Mouse (Mus musculus): Measurements from ENCODE around the gene Ywhab. TPM values are rescaled to one million over a fixed set of nuclear protein-coding genes. Genes with fewer than 3 reads are reported as not detected.

Ywhab gene
- polyA plus RNA-seq, 1 experiment from 2014 or later = 228 TPM

- Histone ChIP-seq H3K9ac (ENCODE audit: low read depth, low read length) (no peak overlapping the region), H3K27me3 (replicated peaks; ENCODE audit: control insufficient read depth, insufficient read depth, low read length) (no peaks in the 10 kb centered on the region), H3K27ac (ENCODE audit: low read depth, low read length) (no peak overlapping the region), H3K4me2 (no peak overlapping the region), H3K4me3 (ENCODE audit: low read depth, low read length) (no peak overlapping the region), H3K4me1 (replicated peaks; ENCODE audit: control insufficient read depth, insufficient read depth, low read length) (peaks cover 3% of the 10 kb centered on the region), H3K36me3 (ENCODE audit: control insufficient read depth, insufficient read depth, low read length) (no peaks in the 10 kb centered on the region), H3K9me3 (ENCODE audit: control insufficient read depth, low read length) (no peaks in the 10 kb centered on the region)
- WGBS = 80% methylated on average over 2 of the region's 2 CpGs
- DNase-seq (ENCODE audit: low spot score) = no peak
- no peak for ATAC-seq (replicated peaks; ENCODE audit: low FRiP score)
Measured at GRCm38 (mm10) chr2:164041523-164041922, 46.8 kb downstream of the Ywhab start.

DNA sequence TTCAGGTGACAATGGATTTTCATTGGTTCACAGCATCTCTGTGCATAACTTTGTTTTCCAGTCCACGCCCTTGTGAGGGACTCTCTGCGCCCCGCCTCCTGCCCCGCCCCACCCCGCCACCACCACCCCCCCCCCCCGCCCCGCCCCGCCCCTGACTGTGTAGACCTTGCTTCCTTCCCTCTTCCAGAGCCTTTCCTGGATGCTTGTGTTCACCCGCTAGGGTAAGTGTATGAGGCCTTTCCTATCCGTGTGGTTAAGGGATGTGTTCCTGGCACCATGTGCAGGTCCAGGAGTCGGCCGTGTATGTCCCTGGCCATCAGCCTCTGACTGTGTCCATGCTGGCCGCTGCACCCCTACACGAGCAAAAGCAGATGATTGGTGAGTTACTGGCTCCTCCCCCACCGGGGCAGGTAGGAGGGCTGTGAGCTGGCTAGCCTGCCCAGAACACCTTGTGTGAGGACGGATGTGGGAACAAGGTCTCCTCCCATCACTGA is 52.5 kb downstream of the Ywhab start:
- Histone ChIP-seq H3K4me1 (replicated peaks; ENCODE audit: control insufficient read depth, insufficient read depth, low read length) (no peaks in the 10 kb centered on the region), H3K27ac (ENCODE audit: low read depth, low read length) (no peak overlapping the region), H3K27me3 (replicated peaks; ENCODE audit: control insufficient read depth, insufficient read depth, low read length) (no peaks in the 10 kb centered on the region), H3K4me2 (peak overlapping the region; percentile 58), H3K9ac (ENCODE audit: low read depth, low read length) (no peak overlapping the region), H3K36me3 (ENCODE audit: control insufficient read depth, insufficient read depth, low read length) (peaks cover under 1% of the 10 kb centered on the region; the same call in 1 of the 2 replicates), H3K4me3 (ENCODE audit: low read depth, low read length) (peak overlapping the region; percentile 34), H3K9me3 (ENCODE audit: control insufficient read depth, low read length) (no peaks in the 10 kb centered on the region)
- 5% methylated on average over 13 of the region's 16 CpGs for WGBS
- DNase-seq (ENCODE audit: low spot score) (peak; percentile 42), ATAC-seq (replicated peaks; ENCODE audit: low FRiP score) (peak; percentile 80)

- DNase-seq (ENCODE audit: low spot score) = no peak
- Histone ChIP-seq H3K27ac (ENCODE audit: low read depth, low read length) (no peak overlapping the region), H3K4me1 (replicated peaks; ENCODE audit: control insufficient read depth, insufficient read depth, low read length) (no peaks in the 10 kb centered on the region), H3K9ac (ENCODE audit: low read depth, low read length) (no peak overlapping the region), H3K9me3 (ENCODE audit: control insufficient read depth, low read length) (no peaks in the 10 kb centered on the region), H3K4me2 (no peak overlapping the region), H3K4me3 (ENCODE audit: low read depth, low read length) (no peak overlapping the region), H3K27me3 (replicated peaks; ENCODE audit: control insufficient read depth, insufficient read depth, low read length) (no peaks in the 10 kb centered on the region), H3K36me3 (ENCODE audit: control insufficient read depth, insufficient read depth, low read length) (peaks cover 24% of the 10 kb centered on the region; the same call in 1 of the 2 replicates)
- WGBS = 87% methylated on average over 8 of the region's 8 CpGs
- ATAC-seq (replicated peaks; ENCODE audit: low FRiP score) = no peak
Measured at GRCm38 (mm10) chr2:164053767-164054166, 59.0 kb downstream of the Ywhab start.

DNA sequence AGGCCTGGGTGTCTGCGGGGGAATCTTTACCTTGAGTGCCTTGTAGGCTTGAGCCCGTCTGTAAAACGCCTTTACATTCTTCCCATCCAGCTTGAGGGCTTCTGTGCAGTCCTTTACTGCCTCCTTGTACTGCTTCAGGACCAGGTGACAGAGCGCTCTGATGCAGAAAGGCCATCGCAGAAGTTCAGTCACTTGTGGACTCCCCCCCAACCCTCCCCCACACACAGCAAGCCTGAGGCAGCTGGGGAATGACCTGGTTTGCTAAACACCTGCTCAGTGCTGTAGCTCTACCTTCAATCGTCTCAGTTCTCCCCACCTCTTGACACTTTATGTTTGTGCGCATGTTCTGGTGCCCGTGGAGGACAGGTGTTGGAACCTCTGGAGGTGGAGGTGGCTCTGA is 59.9 kb downstream of the Ywhab start:
- 93% methylated on average over 8 of the region's 8 CpGs for WGBS
- no peak for ATAC-seq (replicated peaks; ENCODE audit: low FRiP score)
- no peak overlapping the region for H3K4me2 ChIP-seq

DNA sequence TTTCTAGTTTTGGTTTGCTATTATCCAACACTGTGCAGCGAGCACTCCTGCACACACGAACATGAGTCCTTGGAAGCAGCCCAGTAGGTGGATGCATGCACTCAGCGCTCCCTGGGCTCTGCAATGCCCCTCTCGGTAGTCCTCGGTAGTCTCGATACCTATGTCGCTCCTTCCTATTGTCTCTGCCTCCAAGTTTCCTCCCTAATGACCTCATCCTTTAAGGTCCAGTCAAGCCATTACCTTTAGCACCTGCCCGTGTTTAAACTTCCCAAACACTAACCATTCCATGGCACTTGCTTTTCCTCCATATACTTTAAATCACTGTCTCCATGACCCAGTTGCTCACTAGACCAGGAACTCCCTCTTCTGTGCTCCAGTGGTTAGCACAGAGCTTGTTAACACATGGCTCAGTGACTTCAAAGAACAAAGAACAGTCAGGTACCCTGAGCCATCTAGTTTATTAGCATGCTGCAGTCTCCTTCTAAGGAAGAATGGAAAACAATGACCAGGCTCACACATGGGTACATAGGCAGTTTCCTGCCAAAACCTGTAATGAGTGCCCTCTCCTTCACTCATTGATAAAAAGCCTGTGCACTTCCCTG is 65.0 kb downstream of the Ywhab start:
- ATAC-seq (replicated peaks; ENCODE audit: low FRiP score) = no peak
- H3K27ac ChIP-seq (ENCODE audit: low read depth, low read length) = no peak overlapping the region

More for the DNA sequence above, 59.9 kb downstream of the Ywhab start:
- Histone ChIP-seq H3K36me3 (ENCODE audit: control insufficient read depth, insufficient read depth, low read length) (peaks cover 26% of the 10 kb centered on the region; the same call in 1 of the 2 replicates), H3K27me3 (replicated peaks; ENCODE audit: control insufficient read depth, insufficient read depth, low read length) (no peaks in the 10 kb centered on the region), H3K9ac (ENCODE audit: low read depth, low read length) (no peak overlapping the region), H3K4me1 (replicated peaks; ENCODE audit: control insufficient read depth, insufficient read depth, low read length) (no peaks in the 10 kb centered on the region), H3K4me3 (ENCODE audit: low read depth, low read length) (no peak overlapping the region), H3K9me3 (ENCODE audit: control insufficient read depth, low read length) (no peaks in the 10 kb centered on the region), H3K27ac (ENCODE audit: low read depth, low read length) (no peak overlapping the region)
- no peak for DNase-seq (ENCODE audit: low spot score)

More for the DNA sequence above, 65.0 kb downstream of the Ywhab start:
- H3K9ac ChIP-seq (ENCODE audit: low read depth, low read length) = no peak overlapping the region
- DNase-seq (ENCODE audit: low spot score) = no peak
- H3K4me1 ChIP-seq (replicated peaks; ENCODE audit: control insufficient read depth, insufficient read depth, low read length) = no peaks in the 10 kb centered on the region
- no peaks in the 10 kb centered on the region for H3K9me3 ChIP-seq (ENCODE audit: control insufficient read depth, low read length)
- no peak overlapping the region for H3K4me2 ChIP-seq
- peaks cover 36% of the 10 kb centered on the region for H3K36me3 ChIP-seq (ENCODE audit: control insufficient read depth, insufficient read depth, low read length)
- 91% methylated on average over 8 of the region's 8 CpGs for WGBS
- no peaks in the 10 kb centered on the region for H3K27me3 ChIP-seq (replicated peaks; ENCODE audit: control insufficient read depth, insufficient read depth, low read length)
- H3K4me3 ChIP-seq (ENCODE audit: low read depth, low read length) = no peak overlapping the region

Other genes with a start within 250 kb of the Ywhab start
- 10.2 and 11.3 TPM in 2 replicates for gene Ada, start 244.7 kb upstream of the Ywhab start, polyA plus RNA-seq (2014; fragmentation: Nextera tagmentation; extraction: Ambion mirVana)
- gene Ccn5, start 174.1 kb upstream of the Ywhab start, polyA plus RNA-seq (2014; fragmentation: Nextera tagmentation; extraction: Ambion mirVana) = not detected in 2 replicates
- gene Kcnk15, start 141.3 kb upstream of the Ywhab start, polyA plus RNA-seq (2014; fragmentation: Nextera tagmentation; extraction: Ambion mirVana) = not detected in 2 replicates
- 0.08 and 0.11 TPM in 2 replicates for gene Rims4, start 76.3 kb upstream of the Ywhab start, polyA plus RNA-seq (2014; fragmentation: Nextera tagmentation; extraction: Ambion mirVana)
- gene Pabpc1l, start 30.5 kb downstream of the Ywhab start, polyA plus RNA-seq (2014; fragmentation: Nextera tagmentation; extraction: Ambion mirVana) = 0.78 and 1.2 TPM in 2 replicates
- 30.2 and 32.1 TPM in 2 replicates for gene Stk4, start 75.4 kb downstream of the Ywhab start, polyA plus RNA-seq (2014; fragmentation: Nextera tagmentation; extraction: Ambion mirVana)
- 57.1 and 58.0 TPM in 2 replicates for gene Tomm34, start 76.2 kb downstream of the Ywhab start, polyA plus RNA-seq (2014; fragmentation: Nextera tagmentation; extraction: Ambion mirVana)
- 0.06 TPM in 1 of 2 replicates, not detected in the other for gene Kcns1, start 176.2 kb downstream of the Ywhab start, polyA plus RNA-seq (2014; fragmentation: Nextera tagmentation; extraction: Ambion mirVana)
- gene Wfdc5, start 187.8 kb downstream of the Ywhab start, polyA plus RNA-seq (2014; fragmentation: Nextera tagmentation; extraction: Ambion mirVana) = not detected in 2 replicates
- gene Wfdc12, start 195.6 kb downstream of the Ywhab start, polyA plus RNA-seq (2014; fragmentation: Nextera tagmentation; extraction: Ambion mirVana) = not detected in 2 replicates
- gene Wfdc15a, start 205.2 kb downstream of the Ywhab start, polyA plus RNA-seq (2014; fragmentation: Nextera tagmentation; extraction: Ambion mirVana) = not detected in 2 replicates
- gene Wfdc15b, start 226.7 kb downstream of the Ywhab start, polyA plus RNA-seq (2014; fragmentation: Nextera tagmentation; extraction: Ambion mirVana) = not detected in 2 replicates
- not detected in 2 replicates for gene Svs2, start 243.5 kb downstream of the Ywhab start, polyA plus RNA-seq (2014; fragmentation: Nextera tagmentation; extraction: Ambion mirVana)

All from liver, embryonic 11.5 days (tissue).